Mouse (Mus musculus) lung, postnatal 0 days (tissue): ENCODE results near the gene Mapk8ip1. TPM values are rescaled to one million over a fixed set of nuclear protein-coding genes. Genes with fewer than 3 reads are reported as not detected.
A peak's percentile ranks its signal among the peaks of the same experiment; 100 is the strongest.
"Not testable (repeated sequence)": the region's sequence is repeated elsewhere in the genome, so short reads cannot be mapped to it uniquely, and the experiment has no call there.

Experiments
- ATAC-seq: fragments of 200-750 bp; cut with Nextera tagmentation; 2 replicates; pipeline ENCODE4 v1.8.0; 2017; ENCODE audit warnings: moderate library complexity
- DNase-seq: peaks from one replicate; pipeline ENCODE4 v3.0.0-alpha.2; 2016; ENCODE audit warnings: low spot score
- H3K27ac ChIP-seq: fragments of 300-500 bp; sonication (generic); 2 replicates; pipeline ENCODE4 v1.5.1; 2014; ENCODE audit warnings: antibody characterized with exemption, mild to moderate bottlenecking, low read length, mixed read lengths
- H3K27me3 ChIP-seq: fragments of 300-500 bp; sonication (generic); replicated peaks from 2 replicates; pipeline ENCODE4 v1.6.1; 2014; ENCODE audit warnings: low read length, mixed read lengths; ENCODE audit not compliant: insufficient read depth
- H3K36me3 ChIP-seq: fragments of 300-500 bp; sonication (generic); 2 replicates; pipeline ENCODE4 v1.6.1; 2014; ENCODE audit warnings: low read length, mixed read lengths; ENCODE audit not compliant: insufficient read depth
- H3K4me1 ChIP-seq: fragments of 300-500 bp; sonication (generic); 2 replicates; pipeline ENCODE4 v1.6.1; 2014; ENCODE audit warnings: antibody characterized with exemption, low read depth, low read length, mixed read lengths; ENCODE audit not compliant: insufficient read depth
- H3K4me2 ChIP-seq: fragments of 300-500 bp; sonication (generic); replicated peaks from 2 replicates; pipeline ENCODE4 v1.6.1; 2014; ENCODE audit warnings: low read depth, mild to moderate bottlenecking, low read length, moderate library complexity, mixed read lengths
- H3K4me3 ChIP-seq: fragments of 300-500 bp; sonication (generic); 2 replicates; pipeline ENCODE4 v1.5.1; 2014; ENCODE audit warnings: low read depth, low read length
- H3K9ac ChIP-seq: fragments of 300-500 bp; sonication (generic); replicated peaks from 2 replicates; pipeline ENCODE4 v1.6.1; 2014; ENCODE audit warnings: low read depth, mild to moderate bottlenecking
- H3K9me3 ChIP-seq: fragments of 300-500 bp; sonication (generic); 2 replicates; pipeline ENCODE4 v1.6.1; 2016; ENCODE audit warnings: low read length, mixed read lengths
- CTCF ChIP-seq: IDR thresholded peaks from 2 replicates; pipeline ENCODE4 v1.5.1; 2016; ENCODE audit warnings: antibody characterized with exemption, mild to moderate bottlenecking
- EP300 ChIP-seq: IDR thresholded peaks from 2 replicates; pipeline ENCODE4 v1.6.1; 2016; ENCODE audit warnings: antibody characterized with exemption, mild to moderate bottlenecking, control low read depth
- WGBS: fragments of 180-500 bp; shearing (Covaris S2); extraction: QIAGEN DNeasy Blood & Tissue Kit; methylation state at CpG from one replicate; pipeline ENCODE4 v1.1.7; 2014; 5-methylcytosine and 5-hydroxymethylcytosine counted together
- polyA plus RNA-seq: library from polyadenylated mRNA; unstranded; fragments of >200 nt; fragmentation: Nextera tagmentation; extraction: Ambion mirVana; gene quantifications from 2 replicates; pipeline ENCODE4 v1.2.1, GENCODE M21; 2015

Gene Mapk8ip1
- polyA plus RNA-seq, 1 experiment from 2014 or later, result 7.8 TPM

DNA sequence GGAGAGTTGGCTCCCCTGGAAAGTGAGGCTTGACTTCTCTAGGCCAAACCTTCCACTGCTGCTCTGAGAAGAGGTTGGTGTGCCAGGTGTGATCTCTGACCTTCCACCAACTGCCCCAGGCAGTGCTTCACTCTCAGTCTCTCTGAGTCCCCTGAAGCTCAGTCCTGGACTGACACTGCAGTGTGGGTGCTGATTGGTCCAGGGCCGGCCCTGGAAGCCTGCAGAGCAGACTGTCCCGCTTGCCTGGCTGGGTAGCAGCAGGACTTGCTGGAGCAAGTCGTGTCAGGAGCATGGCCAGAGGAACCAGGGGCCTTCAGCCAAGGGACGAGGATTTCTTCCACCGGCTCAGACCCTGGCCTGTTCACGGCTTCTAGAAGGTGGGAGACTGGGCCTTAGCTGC lies 3.7 kb upstream of the Mapk8ip1 start:
- DNase-seq (no peak), ATAC-seq (no peak)
- TF ChIP-seq CTCF (no peak), EP300 (no peak)
- H3K27me3 ChIP-seq, result peaks cover 7% of the 10 kb centered on the region; the same call in 1 of the 2 replicates
- WGBS, result 82% methylated on average over 6 of the region's 6 CpGs
- peaks cover 52% of the 10 kb centered on the region for H3K36me3 ChIP-seq
- H3K4me3 ChIP-seq, result no peak overlapping the region
- no peaks in the 10 kb centered on the region; the same call in 1 of the 2 replicates for H3K4me1 ChIP-seq
- H3K9ac ChIP-seq, result no peak overlapping the region
- no peak overlapping the region for H3K27ac ChIP-seq
- H3K9me3 ChIP-seq, result no peaks in the 10 kb centered on the region
- H3K4me2 ChIP-seq, result no peak overlapping the region

- H3K36me3 ChIP-seq, result peaks cover 44% of the 10 kb centered on the region
These were observed 2.8 kb upstream of the Mapk8ip1 start for GRCm38 (mm10) chr2:92403776-92404319.

GRCm38 (mm10) chr2:92402591-92403326 lies 1.7 kb upstream of the Mapk8ip1 start:
- no peak overlapping the region for H3K9ac ChIP-seq
- DNase-seq, result no peak
- 58% methylated on average over 4 of the region's 4 CpGs for WGBS

More at GRCm38 (mm10) chr2:92403776-92404319, 2.8 kb upstream of the Mapk8ip1 start:
- DNase-seq, result no peak
- peaks cover 7% of the 10 kb centered on the region; the same call in 1 of the 2 replicates for H3K27me3 ChIP-seq
- H3K4me1 ChIP-seq, result no peaks in the 10 kb centered on the region; the same call in 1 of the 2 replicates
- ATAC-seq, result no peak
- no peak overlapping the region for H3K9ac ChIP-seq
- no peak overlapping the region for H3K4me2 ChIP-seq
- TF ChIP-seq EP300 (no peak), CTCF (no peak)
- H3K27ac ChIP-seq, result no peak overlapping the region
- WGBS, result 92% methylated on average over 5 of the region's 5 CpGs
- no peaks in the 10 kb centered on the region for H3K9me3 ChIP-seq
- no peak overlapping the region for H3K4me3 ChIP-seq

GRCm38 (mm10) chr2:92400682-92401081 lies 381 bp downstream of the Mapk8ip1 start:
- ATAC-seq, result no peak
- no peak for TF ChIP-seq CTCF
- no peak for TF ChIP-seq EP300
- Histone ChIP-seq H3K27ac (no peak overlapping the region), H3K36me3 (peaks cover 17% of the 10 kb centered on the region), H3K4me2 (peak overlapping the region; percentile 85), H3K4me1 (no peaks in the 10 kb centered on the region; the same call in 1 of the 2 replicates), H3K4me3 (peak overlapping the region; percentile 46), H3K27me3 (peaks cover 7% of the 10 kb centered on the region; the same call in 1 of the 2 replicates), H3K9me3 (no peaks in the 10 kb centered on the region), H3K9ac (peak overlapping the region; percentile 20; the same call in 1 of the 2 replicates)
- 4% methylated on average over 12 of the region's 22 CpGs for WGBS
- DNase-seq, result no peak

More at GRCm38 (mm10) chr2:92402591-92403326, 1.7 kb upstream of the Mapk8ip1 start:
- no peak overlapping the region for H3K27ac ChIP-seq
- H3K4me3 ChIP-seq, result no peak overlapping the region
- no peak overlapping the region for H3K4me2 ChIP-seq
- H3K9me3 ChIP-seq, result no peaks in the 10 kb centered on the region
- peaks cover 7% of the 10 kb centered on the region; the same call in 1 of the 2 replicates for H3K27me3 ChIP-seq
- ATAC-seq, result peak; percentile 5; the same call in 1 of the 2 replicates
- no peaks in the 10 kb centered on the region; the same call in 1 of the 2 replicates for H3K4me1 ChIP-seq
- H3K36me3 ChIP-seq, result peaks cover 34% of the 10 kb centered on the region
- TF ChIP-seq EP300 (no peak), CTCF (no peak)

DNA sequence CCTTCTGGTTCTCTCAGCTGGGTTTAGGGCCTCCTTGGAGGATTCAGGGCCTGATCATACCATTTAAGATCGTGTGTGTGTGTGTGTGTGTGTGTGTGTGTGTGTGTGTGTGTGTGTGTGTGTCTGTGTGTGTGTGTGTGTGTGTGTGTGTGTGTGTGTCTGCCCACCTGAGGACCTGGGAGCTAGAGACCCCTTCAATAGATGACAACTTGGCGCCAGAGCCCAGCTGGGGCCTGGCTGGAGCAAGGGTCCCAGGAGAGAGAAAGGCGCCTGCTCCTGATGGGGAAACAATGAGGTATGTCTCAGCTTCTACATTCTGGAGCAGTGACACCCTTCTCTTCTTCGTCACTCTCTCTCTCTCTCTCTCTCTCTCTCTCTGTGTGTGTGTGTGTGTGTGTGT lies 1.2 kb downstream of the Mapk8ip1 start:
- not testable (repeated sequence) for ATAC-seq, H3K4me1 ChIP-seq, H3K4me2 ChIP-seq, DNase-seq, H3K27me3 ChIP-seq, H3K27ac ChIP-seq, H3K9ac ChIP-seq, H3K4me3 ChIP-seq, H3K9me3 ChIP-seq
- H3K36me3 ChIP-seq, result peaks cover 11% of the 10 kb centered on the region; the same call in 1 of the 2 replicates
- 100% methylated on average over 2 of the region's 4 CpGs for WGBS

DNA sequence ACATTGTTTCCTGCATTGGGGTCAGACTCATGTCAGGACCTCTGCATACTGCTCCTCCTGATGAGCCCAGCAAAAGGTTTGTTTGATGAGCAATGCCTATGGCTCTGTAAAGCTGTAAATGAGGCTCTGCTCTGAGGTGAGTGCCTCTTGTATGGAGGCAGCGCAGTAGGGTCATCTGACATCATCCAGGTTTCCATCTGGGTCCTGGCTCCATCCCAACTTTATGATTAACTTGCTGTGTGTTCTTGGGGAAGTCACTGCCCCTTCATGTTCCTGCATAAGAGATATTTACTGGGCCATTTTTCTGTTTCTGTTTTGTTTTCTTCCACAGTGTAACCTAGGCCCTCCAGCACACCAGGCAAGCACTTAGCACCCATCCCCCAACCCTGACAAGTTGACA lies 3.6 kb downstream of the Mapk8ip1 start:
- TF ChIP-seq EP300 (no peak), CTCF (no peak)
- no peaks in the 10 kb centered on the region for H3K9me3 ChIP-seq
- WGBS, result 78% methylated on average over 1 of the region's 1 CpGs
- H3K27me3 ChIP-seq, result peaks cover 7% of the 10 kb centered on the region; the same call in 1 of the 2 replicates
- no peak overlapping the region for H3K4me2 ChIP-seq
- no peak overlapping the region for H3K27ac ChIP-seq
- ATAC-seq, result no peak
- H3K4me1 ChIP-seq, result no peaks in the 10 kb centered on the region; the same call in 1 of the 2 replicates
- no peak overlapping the region for H3K9ac ChIP-seq
- DNase-seq, result no peak
- H3K4me3 ChIP-seq, result no peak overlapping the region
- H3K36me3 ChIP-seq, result no peaks in the 10 kb centered on the region
